Mouse (Mus musculus): ENCODE measurements around the gene Tfpi2.

- TF ChIP-seq GATA1 (IDR thresholded peaks at IDR 0.05; ENCODE audit: borderline replicate concordance, low read length) (no peak), FLI1 (IDR thresholded peaks at IDR 0.05; ENCODE audit: low read length) (no peak)
These were observed 15.2 kb upstream of the Tfpi2 start, which contains the start of gene Gng11 for GRCm38 (mm10) chr6:4003890-4004306.

Data from megakaryocyte, embryonic 14.5 days (primary cell).